Mouse (Mus musculus) small intestine, adult 2 months (tissue): ENCODE data around the gene Prkg1. TPM values are rescaled to one million over a fixed set of nuclear protein-coding genes. Genes with fewer than 3 reads are reported as not detected.

Source experiments
- H3K27ac ChIP-seq: fragments of 200-500 bp; 2 replicates; pipeline ENCODE4 v1.5.1; 2012; ENCODE audit warnings: low read depth, low read length, control low read depth, inconsistent platforms; ENCODE audit not compliant: insufficient read depth
- H3K27me3 ChIP-seq: fragments of 200-500 bp; 2 replicates; pipeline ENCODE4 v1.6.1; 2012; ENCODE audit warnings: mild to moderate bottlenecking, moderate library complexity, low read length, inconsistent platforms; ENCODE audit not compliant: control insufficient read depth, insufficient read depth
- H3K36me3 ChIP-seq: fragments of 200-500 bp; 2 replicates; pipeline ENCODE4 v1.6.1; 2012; ENCODE audit warnings: mild to moderate bottlenecking, low read length, control low read depth, inconsistent platforms; ENCODE audit not compliant: control insufficient read depth, insufficient read depth
- H3K4me1 ChIP-seq: fragments of 200-500 bp; 2 replicates; pipeline ENCODE4 v1.6.1; 2012; ENCODE audit warnings: low read length, inconsistent platforms, mixed read lengths; ENCODE audit not compliant: control insufficient read depth, insufficient read depth, insufficient read length
- H3K4me3 ChIP-seq: fragments of 200-500 bp; 2 replicates; pipeline ENCODE4 v1.5.1; 2012; ENCODE audit warnings: low read depth, mild to moderate bottlenecking, control low read depth, inconsistent platforms, low read length, moderate library complexity
- CTCF ChIP-seq: fragments of 200-500 bp; IDR thresholded peaks from 2 replicates; pipeline ENCODE4 v1.5.1; 2012; ENCODE audit warnings: low read depth, mild to moderate bottlenecking, control low read depth, inconsistent platforms, low read length, moderate library complexity, mixed read lengths; ENCODE audit not compliant: insufficient replicate concordance, insufficient read length; ENCODE audit errors: extremely low read depth
- POLR2A ChIP-seq: fragments of 200-500 bp; IDR thresholded peaks from 2 replicates; pipeline ENCODE4 v1.6.1; 2012; ENCODE audit warnings: low read depth, mild to moderate bottlenecking, control low read depth, inconsistent platforms, low read length, moderate library complexity
- WGBS: fragments of 180-500 bp; shearing (Covaris S2); methylation state at CpG from one replicate; pipeline ENCODE4 v1.1.7; 2018; 5-methylcytosine and 5-hydroxymethylcytosine counted together
- polyA plus RNA-seq: library from polyadenylated mRNA; depleted of rRNA; stranded (reverse); fragments of >200 nt; gene quantifications from 2 replicates; pipeline ENCODE4 v1.2.3, GENCODE M21; 2012

Prkg1 gene
- polyA plus RNA-seq, 1 experiment = 1.0 TPM

- WGBS = 70% methylated on average over 8 of the region's 8 CpGs
- TF ChIP-seq CTCF = no peak
- no peak for TF ChIP-seq POLR2A
Observed at GRCm38 (mm10) chr19:31743241-31744045, 21.4 kb downstream of the Prkg1 start.

GRCm38 (mm10) chr19:31714900-31715299, 49.9 kb downstream of the Prkg1 start:
- Histone ChIP-seq H3K36me3 (no peaks in the 10 kb centered on the region), H3K4me1 (no peaks in the 10 kb centered on the region), H3K27ac (no peak overlapping the region), H3K4me3 (no peak overlapping the region), H3K27me3 (no peaks in the 10 kb centered on the region)
- WGBS = 83% methylated on average over 6 of the region's 6 CpGs
- TF ChIP-seq POLR2A (no peak), CTCF (no peak)

More at GRCm38 (mm10) chr19:31743241-31744045, 21.4 kb downstream of the Prkg1 start:
- H3K27me3 ChIP-seq = no peaks in the 10 kb centered on the region
- no peak overlapping the region for H3K4me3 ChIP-seq
- no peaks in the 10 kb centered on the region for H3K4me1 ChIP-seq
- H3K36me3 ChIP-seq = no peaks in the 10 kb centered on the region
- H3K27ac ChIP-seq = no peak overlapping the region

GRCm38 (mm10) chr19:31714418-31714817, 50.4 kb downstream of the Prkg1 start:
- Histone ChIP-seq H3K27ac (no peak overlapping the region), H3K36me3 (no peaks in the 10 kb centered on the region), H3K4me3 (no peak overlapping the region), H3K27me3 (no peaks in the 10 kb centered on the region), H3K4me1 (no peaks in the 10 kb centered on the region)
- 59% methylated on average over 4 of the region's 4 CpGs for WGBS
- no peak for TF ChIP-seq CTCF
- no peak for TF ChIP-seq POLR2A

- H3K36me3 ChIP-seq = no peaks in the 10 kb centered on the region
- 56% methylated on average over 4 of the region's 4 CpGs for WGBS
- H3K4me1 ChIP-seq = no peaks in the 10 kb centered on the region
- no peak overlapping the region for H3K27ac ChIP-seq
- no peaks in the 10 kb centered on the region for H3K27me3 ChIP-seq
- TF ChIP-seq POLR2A (no peak), CTCF (no peak)
- H3K4me3 ChIP-seq = no peak overlapping the region
Observed at GRCm38 (mm10) chr19:31713321-31713720, 51.5 kb downstream of the Prkg1 start.

- no peak for TF ChIP-seq POLR2A
- no peak for TF ChIP-seq CTCF
- H3K27me3 ChIP-seq = no peaks in the 10 kb centered on the region
- no peak overlapping the region for H3K27ac ChIP-seq
- H3K4me3 ChIP-seq = no peak overlapping the region
- H3K36me3 ChIP-seq = no peaks in the 10 kb centered on the region
- no peaks in the 10 kb centered on the region for H3K4me1 ChIP-seq
- 76% methylated on average over 4 of the region's 4 CpGs for WGBS
Observed at GRCm38 (mm10) chr19:31710336-31710735, 54.5 kb downstream of the Prkg1 start.

GRCm38 (mm10) chr19:31703991-31704390, 60.8 kb downstream of the Prkg1 start:
- H3K27ac ChIP-seq = no peak overlapping the region
- H3K27me3 ChIP-seq = no peaks in the 10 kb centered on the region
- no peaks in the 10 kb centered on the region for H3K4me1 ChIP-seq
- no peak for TF ChIP-seq POLR2A
- TF ChIP-seq CTCF = no peak
- no peaks in the 10 kb centered on the region for H3K36me3 ChIP-seq
- no peak overlapping the region for H3K4me3 ChIP-seq

- TF ChIP-seq CTCF (no peak), POLR2A (no peak)
- Histone ChIP-seq H3K36me3 (no peaks in the 10 kb centered on the region), H3K27ac (no peak overlapping the region), H3K27me3 (no peaks in the 10 kb centered on the region), H3K4me1 (no peaks in the 10 kb centered on the region), H3K4me3 (no peak overlapping the region)
- WGBS = 75% methylated on average over 6 of the region's 6 CpGs
Observed at GRCm38 (mm10) chr19:31698916-31699315, 65.9 kb downstream of the Prkg1 start.
